Mouse (Mus musculus) 3134 (cell line): ENCODE measurements around the gene H3f3b.

Experiments
- DNase-seq: peaks from one replicate; pipeline ENCODE4 v3.0.0-alpha.2; 2011; ENCODE audit warnings: low spot score; ENCODE audit not compliant: insufficient read length; ENCODE audit errors: extremely low read depth

Gene H3f3b

GRCm38 (mm10) chr11:116004186-116004823, 23.5 kb downstream of the H3f3b start:
- DNase-seq = no peak

GRCm38 (mm10) chr11:116002894-116003293, 24.9 kb downstream of the H3f3b start:
- no peak for DNase-seq

GRCm38 (mm10) chr11:116001725-116002124, 26.0 kb downstream of the H3f3b start:
- no peak for DNase-seq

DNA sequence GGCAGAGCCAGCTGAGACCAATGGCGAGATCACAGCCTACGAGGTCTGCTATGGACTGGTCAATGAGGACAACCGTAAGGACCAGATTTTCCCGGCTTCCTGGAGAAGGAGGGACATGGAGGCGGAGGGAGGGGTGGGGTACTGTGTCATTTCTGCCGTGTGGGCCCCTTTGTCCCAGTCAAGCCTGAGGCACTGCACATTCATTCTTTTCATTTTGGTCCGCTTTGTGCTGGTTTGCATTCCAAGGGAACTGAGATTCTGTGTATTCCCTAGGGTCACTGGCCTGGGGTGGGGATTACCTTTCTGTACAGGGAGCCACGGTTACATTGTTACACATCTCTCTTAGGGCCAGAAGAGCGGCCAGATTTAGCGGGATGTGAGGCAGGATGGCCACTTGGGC, 27.2 kb downstream of the H3f3b start:
- DNase-seq = no peak

GRCm38 (mm10) chr11:115999538-116000143, 28.1 kb downstream of the H3f3b start:
- DNase-seq = peak; percentile 81

- no peak for DNase-seq
These were observed 28.7 kb downstream of the H3f3b start for GRCm38 (mm10) chr11:115999027-115999426.

DNA sequence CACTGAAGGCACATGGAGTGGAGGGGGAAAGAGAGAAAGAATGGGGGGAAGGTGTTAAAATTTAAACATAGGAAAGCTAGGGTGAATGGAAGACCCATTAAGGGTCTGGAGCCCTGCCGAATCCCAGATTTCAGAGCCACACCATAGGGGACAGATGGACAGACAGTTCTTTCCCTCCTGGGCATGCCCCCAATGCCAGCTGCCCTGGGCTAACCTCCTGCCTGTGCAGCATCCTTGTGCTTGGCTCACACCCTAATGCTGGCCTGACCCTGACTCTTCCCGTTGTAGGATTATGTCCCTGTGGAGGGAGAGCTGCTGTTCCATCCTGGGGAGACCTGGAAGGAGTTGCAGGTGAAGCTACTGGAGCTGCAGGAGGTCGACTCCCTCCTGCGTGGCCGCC, 30.1 kb downstream of the H3f3b start:
- DNase-seq = no peak

DNA sequence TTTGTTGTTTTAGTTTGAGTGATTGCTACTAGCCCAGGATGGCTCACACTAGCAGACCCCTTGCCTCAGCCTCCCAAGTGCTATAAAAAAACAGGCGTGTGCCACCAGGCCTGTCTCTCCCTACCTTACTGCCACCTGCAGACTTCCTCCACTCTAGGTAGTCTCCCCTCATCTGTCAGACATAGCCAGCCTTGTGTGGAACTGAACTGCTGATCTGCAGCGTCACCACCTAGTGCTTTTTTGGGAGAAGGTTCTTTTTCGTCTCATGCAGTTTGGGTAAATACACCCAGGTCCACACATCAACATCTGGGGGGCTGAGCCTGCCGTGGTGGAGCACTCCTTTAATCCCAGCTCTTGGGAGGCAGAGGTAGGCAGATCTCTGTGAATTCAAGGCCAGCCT, 30.7 kb downstream of the H3f3b start:
- no peak for DNase-seq

GRCm38 (mm10) chr11:115995256-115995655, 32.5 kb downstream of the H3f3b start:
- no peak for DNase-seq

GRCm38 (mm10) chr11:115992098-115992497, 35.7 kb downstream of the H3f3b start:
- DNase-seq = no peak

DNA sequence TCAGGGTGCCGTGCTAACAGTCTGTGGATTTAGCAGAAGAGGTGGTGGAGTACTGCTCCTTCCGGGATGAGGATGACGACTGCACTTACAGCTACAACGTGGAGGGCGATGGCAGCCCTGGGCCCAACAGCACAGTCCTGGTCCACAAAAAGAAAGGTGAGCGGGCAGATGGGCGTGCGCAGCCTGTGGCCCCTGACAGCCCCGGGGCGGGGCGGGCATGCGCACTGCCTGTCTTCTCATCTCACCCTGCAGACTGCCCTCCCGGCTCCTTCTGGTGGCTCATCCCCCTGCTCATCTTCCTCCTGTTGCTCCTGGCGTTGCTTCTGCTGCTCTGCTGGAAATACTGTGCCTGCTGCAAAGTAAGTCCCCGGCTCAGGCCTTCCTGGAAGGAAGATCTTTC, 38.1 kb downstream of the H3f3b start:
- no peak for DNase-seq

- no peak for DNase-seq
These were observed 44.5 kb downstream of the H3f3b start for GRCm38 (mm10) chr11:115983291-115983690.

- DNase-seq = no peak
These were observed 45.3 kb downstream of the H3f3b start for GRCm38 (mm10) chr11:115982472-115982871.

DNA sequence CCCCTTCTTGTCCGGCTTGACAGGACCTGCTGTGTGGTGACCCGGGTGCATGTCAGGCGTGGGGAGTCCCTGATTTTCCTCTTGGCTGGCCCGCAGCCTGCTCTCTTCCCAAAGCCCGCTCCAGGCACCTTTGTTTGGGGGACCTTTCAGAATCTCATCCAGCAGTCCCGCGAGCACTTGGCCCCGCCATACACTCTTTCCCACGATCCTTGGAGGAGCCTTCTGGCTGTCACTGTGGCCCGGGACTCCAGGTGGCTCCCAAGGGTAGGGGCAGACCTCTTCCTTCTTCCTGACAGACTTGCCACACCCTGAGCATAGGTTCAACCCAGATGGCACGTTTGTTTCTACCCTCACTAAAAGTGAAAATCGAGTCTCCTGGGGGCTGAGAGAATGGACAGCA, 52.2 kb downstream of the H3f3b start:
- DNase-seq = no peak

DNA sequence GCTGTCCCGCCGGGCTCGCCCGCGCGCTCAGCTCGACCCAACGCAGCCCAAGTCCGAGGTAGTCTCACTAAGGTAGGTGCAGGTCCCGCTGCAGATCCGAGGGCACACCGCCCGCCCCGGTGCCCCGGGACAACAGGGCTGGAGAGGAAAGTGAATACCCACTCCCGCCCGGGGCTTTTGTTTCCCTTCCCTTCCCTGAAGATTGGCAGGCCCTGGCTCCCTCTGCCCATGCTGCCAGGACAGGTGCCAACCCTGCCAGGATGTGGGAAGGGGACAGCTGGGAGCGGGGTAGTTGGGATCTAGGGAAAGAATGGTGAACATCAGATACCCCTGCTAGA, 52.7 kb downstream of the H3f3b start:
- DNase-seq = no peak

DNA sequence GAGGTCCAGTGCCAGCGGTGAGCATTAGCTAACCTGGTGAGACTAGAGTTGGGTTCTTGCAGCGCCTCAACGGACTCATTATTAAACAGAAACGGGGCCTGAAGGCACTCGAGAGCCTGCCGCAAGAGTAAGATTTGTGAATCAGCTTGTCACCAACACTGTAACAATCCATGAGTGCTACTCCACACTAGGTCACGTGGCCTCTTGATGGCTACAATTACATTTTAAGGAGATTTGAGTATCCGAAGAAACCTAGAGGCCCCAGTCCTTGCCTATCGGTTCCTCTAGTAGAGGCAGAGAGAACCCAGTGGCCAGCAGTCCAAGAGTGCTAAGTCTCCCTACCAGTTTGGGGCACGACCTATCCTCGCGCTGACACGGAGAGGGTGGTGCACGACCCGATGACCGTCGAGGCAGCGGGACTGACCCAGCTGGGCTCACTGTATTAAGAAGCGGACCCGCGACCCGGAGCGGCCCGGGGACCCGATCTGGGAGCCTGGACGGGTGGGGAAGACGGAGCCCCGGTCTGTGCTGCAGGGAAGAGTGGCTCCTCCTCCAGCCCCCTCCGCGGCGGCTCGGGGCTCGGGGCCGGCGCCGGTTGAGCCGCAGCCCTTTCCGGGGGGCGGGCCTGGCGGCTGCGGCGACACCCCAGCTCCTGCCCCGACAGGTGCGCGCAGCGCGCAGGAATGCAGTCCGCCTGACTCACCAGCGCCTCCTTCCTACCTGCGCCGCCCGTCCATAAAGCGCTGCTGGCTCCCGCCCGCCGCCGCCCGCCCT, 53.3 kb downstream of the H3f3b start, which contains the start of gene Itgb4:
Gene Itgb4, plus strand, starts transcription at position 401 of the 774 bp plus-strand sequence.
- DNase-seq = no peak
